Mouse (Mus musculus): ENCODE measurements at regions not wholly inside any gene's neighbourhood (a gene's known extent, or its start where the extent isn't known, plus 50 kb on each side); places are given as distances from the start of the nearest gene placed in this dataset.

DNA sequence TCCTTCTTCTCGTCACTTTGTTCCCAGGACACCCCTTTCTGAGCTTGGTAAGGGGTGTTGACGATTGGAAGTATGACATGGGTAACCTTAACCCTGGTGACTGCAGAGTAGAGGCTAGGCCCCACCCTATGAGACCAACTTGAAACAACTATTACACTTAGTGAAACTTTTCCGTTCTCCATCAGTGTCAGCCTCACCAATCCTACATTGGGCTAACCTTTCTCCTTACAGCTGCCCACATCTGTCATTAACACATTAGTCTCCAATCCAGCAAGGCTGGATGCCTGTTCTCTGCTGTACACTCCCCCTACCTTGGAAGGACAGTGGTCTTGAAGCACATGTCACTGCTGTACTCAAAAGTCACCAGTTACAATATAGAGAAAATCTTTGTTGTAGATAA lies 186.9 kb downstream of the Thbs2 start:
- no peak for TF ChIP-seq CTCF (IDR thresholded peaks at IDR 0.05; ENCODE audit: low read depth)
- no peak for TF ChIP-seq EP300 (IDR thresholded peaks at IDR 0.05; ENCODE audit: low read depth)

Measured in liver, postnatal 0 days (tissue).